Mouse (Mus musculus) stomach, postnatal 0 days (tissue): ENCODE measurements around the gene Camkk2. TPM values are rescaled to one million over a fixed set of nuclear protein-coding genes. Genes with fewer than 3 reads are reported as not detected.

Source experiments
- ATAC-seq: fragments of 200-750 bp; cut with Nextera tagmentation; 2 replicates; pipeline ENCODE4 v1.8.0; 2017; ENCODE audit not compliant: low FRiP score, low TSS enrichment
- DNase-seq: peaks from one replicate; pipeline ENCODE4 v3.0.0-alpha.2; 2016; ENCODE audit warnings: low spot score
- H3K27ac ChIP-seq: fragments of 300-500 bp; sonication (generic); replicated peaks from 2 replicates; pipeline ENCODE4 v1.5.1; 2014; ENCODE audit warnings: mild to moderate bottlenecking, control low read depth
- H3K27me3 ChIP-seq: fragments of 300-500 bp; sonication (generic); 2 replicates; pipeline ENCODE4 v1.6.1; 2014; ENCODE audit warnings: low read length; ENCODE audit not compliant: control insufficient read depth, insufficient read depth
- H3K36me3 ChIP-seq: fragments of 300-500 bp; sonication (generic); 2 replicates; pipeline ENCODE4 v1.6.1; 2014; ENCODE audit warnings: low read length, mixed read lengths; ENCODE audit not compliant: control insufficient read depth, insufficient read depth
- H3K4me1 ChIP-seq: fragments of 300-500 bp; sonication (generic); replicated peaks from 2 replicates; pipeline ENCODE4 v1.6.1; 2014; ENCODE audit warnings: antibody characterized with exemption; ENCODE audit not compliant: control insufficient read depth, insufficient read depth
- H3K4me2 ChIP-seq: fragments of 300-500 bp; sonication (generic); replicated peaks from 2 replicates; pipeline ENCODE4 v1.6.1; 2014; ENCODE audit warnings: low read depth, mild to moderate bottlenecking, control low read depth, moderate library complexity
- H3K4me3 ChIP-seq: fragments of 300-500 bp; sonication (generic); 2 replicates; pipeline ENCODE4 v1.5.1; 2014; ENCODE audit warnings: low read depth, low read length, control low read depth
- H3K9ac ChIP-seq: fragments of 300-500 bp; sonication (generic); 2 replicates; pipeline ENCODE4 v1.6.1; 2014; ENCODE audit warnings: mild to moderate bottlenecking, low read length, control low read depth, mixed read lengths
- H3K9me3 ChIP-seq: fragments of 300-500 bp; sonication (generic); 2 replicates; pipeline ENCODE4 v1.6.1; 2016; ENCODE audit warnings: low read length; ENCODE audit not compliant: control insufficient read depth
- CTCF ChIP-seq: IDR thresholded peaks from 2 replicates; pipeline ENCODE4 v1.5.1; 2016; ENCODE audit warnings: antibody characterized with exemption, low read depth, mild to moderate bottlenecking, moderate library complexity
- EP300 ChIP-seq: optimal IDR thresholded peaks from 2 replicates; pipeline ENCODE3; 2016; ENCODE audit warnings: antibody characterized with exemption
- WGBS: fragments of 180-500 bp; shearing (Covaris S2); extraction: QIAGEN DNeasy Blood & Tissue Kit; methylation state at CpG from one replicate; pipeline ENCODE4 v1.1.7; 2014; 5-methylcytosine and 5-hydroxymethylcytosine counted together
- polyA plus RNA-seq: library from polyadenylated mRNA; unstranded; fragments of >200 nt; fragmentation: Nextera tagmentation; extraction: Ambion mirVana; gene quantifications from 2 replicates; pipeline ENCODE4 v1.2.1, GENCODE M21; 2015

The Camkk2 gene
- polyA plus RNA-seq, 1 experiment from 2014 or later = 16.6 TPM

- Histone ChIP-seq H3K27ac (no peak overlapping the region), H3K9ac (no peak overlapping the region), H3K9me3 (no peaks in the 10 kb centered on the region), H3K4me3 (no peak overlapping the region), H3K27me3 (no peaks in the 10 kb centered on the region), H3K36me3 (peaks cover 42% of the 10 kb centered on the region), H3K4me2 (no peak overlapping the region), H3K4me1 (no peaks in the 10 kb centered on the region)
- WGBS = 55% methylated on average over 13 of the region's 13 CpGs
- TF ChIP-seq CTCF (no peak), EP300 (no peak)
- ATAC-seq (no peak), DNase-seq (peak; percentile 50)
Observed at GRCm38 (mm10) chr5:122800345-122801010, 21.3 kb upstream of the Camkk2 start.

DNA sequence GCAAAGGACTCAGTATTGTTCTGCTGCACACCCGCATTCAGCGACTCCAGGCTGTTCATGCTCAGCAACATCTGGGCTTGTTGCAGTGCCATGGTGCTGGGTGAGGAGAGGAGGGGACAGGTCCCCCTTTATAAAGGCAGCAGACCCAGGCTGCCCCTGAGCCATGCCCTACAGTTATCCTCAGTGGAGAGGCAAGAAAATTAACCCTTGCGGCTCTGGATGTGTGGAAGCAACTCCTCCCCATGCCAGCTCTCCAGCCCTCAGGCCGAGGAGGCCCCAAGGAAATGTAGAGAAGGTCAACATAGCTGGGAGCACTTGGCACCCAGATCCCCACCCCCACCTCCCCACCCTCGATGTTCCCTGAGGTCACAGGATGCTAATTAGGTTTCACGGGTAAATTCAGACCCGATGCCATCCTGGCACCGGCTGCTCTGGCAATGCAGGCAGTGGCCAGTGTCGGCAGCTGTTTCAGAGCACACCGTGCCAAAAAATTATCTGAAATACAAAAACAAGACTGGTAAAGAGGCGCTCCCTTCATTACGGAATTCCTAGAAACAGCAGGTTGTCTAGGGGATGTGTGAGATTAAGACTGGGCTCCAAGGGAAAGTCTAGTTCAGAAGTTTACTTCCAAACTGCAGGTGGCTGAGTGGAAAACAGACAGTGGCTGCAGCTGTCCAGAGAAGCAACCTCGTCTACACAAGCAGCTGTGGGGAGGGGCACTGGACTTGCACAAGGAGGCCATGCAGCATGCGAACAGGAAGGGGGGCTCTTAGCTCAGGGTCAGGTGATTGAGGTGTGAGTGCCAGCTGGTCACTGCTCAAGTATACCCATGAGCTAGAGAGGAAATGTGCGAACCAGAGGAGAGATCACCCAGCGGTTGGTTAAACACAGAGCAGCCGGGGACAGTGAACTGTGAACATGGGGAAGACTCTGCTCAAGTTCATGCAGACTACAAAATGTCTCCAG, 20.5 kb upstream of the Camkk2 start:
- Histone ChIP-seq H3K27me3 (no peaks in the 10 kb centered on the region), H3K27ac (no peak overlapping the region), H3K4me1 (no peaks in the 10 kb centered on the region), H3K4me3 (no peak overlapping the region), H3K9ac (no peak overlapping the region), H3K9me3 (no peaks in the 10 kb centered on the region), H3K4me2 (no peak overlapping the region), H3K36me3 (peaks cover 36% of the 10 kb centered on the region)
- DNase-seq (peak; percentile 19), ATAC-seq (peak; percentile 16; the same call in 1 of the 2 replicates)
- TF ChIP-seq CTCF (no peak), EP300 (no peak)
- 72% methylated on average over 17 of the region's 17 CpGs for WGBS

DNA sequence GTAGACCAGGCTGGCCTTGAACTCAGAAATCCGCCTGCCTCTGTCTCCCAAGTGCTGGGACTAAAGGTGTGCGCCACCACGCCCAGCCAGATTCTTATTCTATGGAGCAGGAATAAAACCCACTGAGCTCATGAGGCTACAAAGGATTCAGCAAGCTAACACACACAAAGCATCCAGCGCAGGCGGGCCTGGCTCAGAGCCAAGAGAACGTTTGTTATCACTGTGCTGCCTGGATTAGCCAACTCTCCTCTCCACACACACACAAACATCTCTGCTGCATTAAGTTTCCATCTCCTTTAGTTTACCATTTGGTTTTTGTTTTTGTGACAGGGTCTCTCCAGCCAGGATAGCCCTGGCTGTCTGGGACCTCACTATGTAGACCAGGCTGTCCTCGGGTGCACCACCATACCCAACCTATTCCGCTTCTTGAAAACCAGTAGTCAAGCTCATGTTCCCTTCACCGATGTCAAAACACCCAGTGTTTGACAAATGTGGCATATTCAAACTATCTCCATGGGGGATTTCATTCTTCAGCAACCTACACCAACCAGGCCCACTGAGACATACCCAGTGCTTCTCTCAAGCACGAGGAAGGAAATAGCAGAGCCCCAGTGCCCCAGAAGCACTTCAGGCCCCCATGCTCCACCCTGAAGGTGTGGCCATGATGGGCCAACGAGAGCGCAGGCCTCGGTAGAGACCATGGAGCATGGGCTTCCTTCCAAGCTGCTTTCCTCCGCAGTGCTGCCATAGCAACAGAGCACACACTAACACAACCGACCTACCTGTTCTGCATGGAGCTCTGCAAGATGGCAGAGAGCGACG, 19.6 kb upstream of the Camkk2 start:
- DNase-seq = peak; percentile 85
- Histone ChIP-seq H3K4me2 (no peak overlapping the region), H3K27ac (no peak overlapping the region), H3K36me3 (peaks cover 32% of the 10 kb centered on the region), H3K9me3 (no peaks in the 10 kb centered on the region), H3K9ac (no peak overlapping the region), H3K4me3 (no peak overlapping the region), H3K27me3 (no peaks in the 10 kb centered on the region), H3K4me1 (no peaks in the 10 kb centered on the region)
- ATAC-seq = peak; percentile 72
- TF ChIP-seq CTCF (no peak), EP300 (no peak)
- WGBS = 40% methylated on average over 17 of the region's 17 CpGs

GRCm38 (mm10) chr5:122797866-122798265, 18.7 kb upstream of the Camkk2 start:
- Histone ChIP-seq H3K27me3 (no peaks in the 10 kb centered on the region), H3K4me2 (no peak overlapping the region), H3K9ac (no peak overlapping the region), H3K4me1 (no peaks in the 10 kb centered on the region), H3K27ac (no peak overlapping the region), H3K9me3 (no peaks in the 10 kb centered on the region), H3K4me3 (no peak overlapping the region), H3K36me3 (peaks cover 32% of the 10 kb centered on the region)
- WGBS = 70% methylated on average over 3 of the region's 3 CpGs
- TF ChIP-seq CTCF (no peak), EP300 (no peak)
- ATAC-seq = no peak
- DNase-seq = no peak

DNA sequence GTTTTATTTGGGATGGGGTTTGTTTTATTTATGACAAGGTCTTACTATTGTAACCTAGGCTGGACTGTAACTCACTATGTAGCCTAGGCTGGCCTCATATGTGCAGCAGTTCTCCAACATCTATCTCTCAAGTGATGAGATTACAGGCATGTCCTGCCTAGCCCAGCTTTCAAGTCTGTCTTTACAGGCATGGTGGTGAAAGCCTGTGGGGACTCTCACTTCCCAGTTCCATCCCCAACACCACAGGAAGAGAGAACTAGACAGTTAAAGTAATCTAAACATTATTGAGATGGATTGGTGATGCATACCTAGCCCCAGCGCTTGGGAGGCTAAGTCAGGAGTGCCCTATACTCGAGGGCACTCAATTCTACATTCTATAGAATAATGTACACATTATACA, 9.5 kb upstream of the Camkk2 start:
- Histone ChIP-seq H3K4me1 (no peaks in the 10 kb centered on the region), H3K9ac (no peak overlapping the region), H3K4me2 (no peak overlapping the region), H3K9me3 (no peaks in the 10 kb centered on the region), H3K27me3 (no peaks in the 10 kb centered on the region), H3K27ac (no peak overlapping the region), H3K4me3 (no peak overlapping the region), H3K36me3 (peaks cover 23% of the 10 kb centered on the region)
- no peak for ATAC-seq
- no peak for DNase-seq
- WGBS = 67% methylated on average over 2 of the region's 2 CpGs
- TF ChIP-seq EP300 (no peak), CTCF (no peak)
